Mouse (Mus musculus) heart, postnatal 10 days (tissue): Measurements from ENCODE around the gene Fbxo41. TPM values are rescaled to one million over a fixed set of nuclear protein-coding genes. Genes with fewer than 3 reads are reported as not detected.
"Not testable (repeated sequence)": the region's sequence is repeated elsewhere in the genome, so short reads cannot be mapped to it uniquely, and the experiment has no call there.

ENCODE experiments used
- DNase-seq, 2 experiments: peaks; one replicate each; pipeline ENCODE4 v3.0.0; 2021
- intact Hi-C: fragments of 180-260 bp; cut with DNase I; formaldehyde crosslinking; loops from one replicate; pipeline ENCODE4 v1.15.1; 2025
- total RNA-seq, 2 experiments: library from RNA; stranded (reverse); gene quantifications; 2 replicates each; pipeline ENCODE4 v1.2.3; 2021

Fbxo41 gene
- total RNA-seq, 2 experiments from 2014 or later: not detected

DNA sequence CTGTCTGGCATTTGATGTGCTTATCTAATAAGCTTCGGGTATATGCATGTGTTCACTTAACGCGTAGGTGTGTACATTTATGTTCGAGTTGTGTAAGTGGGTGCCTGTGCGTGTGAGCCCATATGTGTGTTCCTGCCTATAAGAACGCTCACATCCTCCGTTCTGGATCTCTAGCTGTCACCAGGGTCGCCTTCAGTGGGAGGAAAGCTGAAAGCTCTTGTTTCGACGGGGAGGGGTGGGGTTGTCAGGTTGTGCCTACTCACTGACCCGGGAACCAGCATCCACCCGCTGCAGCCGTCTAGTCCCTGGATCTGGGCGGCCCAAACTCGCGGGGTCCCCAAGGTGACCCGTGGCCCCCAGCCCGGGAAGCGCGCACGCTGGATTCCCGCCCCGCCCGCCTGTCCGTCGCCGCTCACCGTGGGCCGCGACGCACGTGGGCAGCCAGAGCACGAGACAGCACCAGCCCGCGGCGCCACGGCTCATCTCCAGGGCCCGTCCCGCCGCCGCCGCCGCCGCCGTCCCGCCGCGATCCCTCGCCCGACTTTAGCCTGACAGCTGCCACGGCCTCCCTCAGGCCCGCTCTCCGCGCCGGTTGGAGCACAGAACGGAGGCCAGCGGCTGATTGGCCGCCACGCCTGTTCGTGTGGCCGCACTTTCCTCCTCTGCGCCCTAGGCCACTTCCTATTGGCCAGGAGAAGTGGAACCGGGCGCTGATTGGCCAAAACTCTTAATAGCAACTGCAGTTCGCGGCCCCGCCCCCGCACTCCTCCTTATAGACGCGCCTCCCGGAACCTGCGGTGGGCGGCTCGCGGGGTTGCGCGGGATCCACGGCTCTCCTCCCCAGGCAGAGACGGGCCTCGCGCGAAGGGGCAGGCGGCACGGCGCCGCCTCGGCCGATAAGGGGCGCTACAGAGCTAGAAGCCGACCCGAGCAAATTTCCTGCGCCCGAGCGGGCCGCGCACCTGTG, 51.8 kb downstream of the Fbxo41 start, which contains the start of gene Cct7:
Gene Cct7, plus strand, starts transcription at position 818 of the 967 bp plus-strand sequence.
- intact Hi-C loops: no loop called here

DNA sequence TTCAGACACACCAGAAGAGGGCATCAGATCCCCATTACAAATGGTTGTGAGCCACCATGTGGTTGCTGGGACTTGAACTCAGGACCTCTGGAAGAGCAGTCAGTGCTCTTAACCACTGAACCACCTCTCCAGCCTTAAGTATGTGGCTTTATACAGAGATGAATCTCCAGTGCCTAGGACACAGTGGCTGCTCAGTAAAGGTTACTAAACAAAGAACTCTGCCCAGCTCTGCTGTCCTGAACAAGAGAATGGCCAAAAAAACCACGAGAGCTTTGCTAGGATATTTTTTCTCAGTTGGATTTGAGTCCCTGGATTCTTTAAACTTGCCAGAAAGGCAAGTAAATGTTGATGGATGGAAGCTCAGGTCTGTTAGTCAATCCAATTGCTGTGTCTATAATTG, 52.7 kb downstream of the Fbxo41 start:
- DNase-seq, intact Hi-C loops: not testable (repeated sequence)

More for the DNA sequence above, 51.8 kb downstream of the Fbxo41 start, which contains the start of gene Cct7:
- peak; percentile 99 for DNase-seq

DNA sequence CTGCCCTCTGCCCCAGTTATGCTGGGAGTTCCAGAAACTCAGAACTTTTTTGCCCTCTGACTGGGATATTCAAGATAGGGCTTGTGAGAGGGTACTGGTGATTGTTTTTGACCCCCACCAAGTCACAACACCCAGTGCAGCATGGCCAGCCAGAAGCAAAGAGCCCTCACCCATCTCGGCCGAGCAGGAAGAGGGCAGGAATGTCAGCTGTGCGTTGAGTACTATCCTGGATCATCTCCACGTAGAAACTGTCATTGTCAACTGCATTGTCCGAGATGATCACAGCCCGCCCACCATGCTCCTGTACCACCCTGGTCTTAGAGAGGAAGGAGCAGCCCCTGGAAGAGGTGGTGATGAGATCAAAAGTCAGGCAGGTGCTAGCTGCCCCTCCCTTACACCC, 55.4 kb downstream of the Fbxo41 start:
- intact Hi-C loops: no loop called here

DNA sequence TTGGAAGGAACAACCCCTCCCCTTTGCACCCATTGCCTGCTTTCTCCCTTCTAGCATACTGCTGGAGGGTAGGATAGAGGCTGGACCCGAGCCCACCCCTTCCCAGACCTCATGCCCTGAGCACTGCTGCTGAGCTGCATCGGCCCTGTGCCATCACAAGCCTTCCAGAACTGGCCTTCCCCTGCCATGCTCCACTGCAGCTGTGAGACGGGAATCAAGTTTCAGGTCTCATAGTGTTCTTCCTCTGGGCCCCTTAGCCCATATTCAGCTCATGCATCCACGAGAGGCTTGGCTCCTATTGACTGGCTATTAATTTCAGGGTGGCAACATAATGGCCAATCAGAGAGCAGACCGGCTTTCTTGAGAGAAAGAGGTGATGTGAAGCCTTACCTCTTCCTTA, 57.5 kb downstream of the Fbxo41 start:
- no peak for DNase-seq
- intact Hi-C loops: no loop called here

More for the DNA sequence above, 55.4 kb downstream of the Fbxo41 start:
- DNase-seq: no peak

DNA sequence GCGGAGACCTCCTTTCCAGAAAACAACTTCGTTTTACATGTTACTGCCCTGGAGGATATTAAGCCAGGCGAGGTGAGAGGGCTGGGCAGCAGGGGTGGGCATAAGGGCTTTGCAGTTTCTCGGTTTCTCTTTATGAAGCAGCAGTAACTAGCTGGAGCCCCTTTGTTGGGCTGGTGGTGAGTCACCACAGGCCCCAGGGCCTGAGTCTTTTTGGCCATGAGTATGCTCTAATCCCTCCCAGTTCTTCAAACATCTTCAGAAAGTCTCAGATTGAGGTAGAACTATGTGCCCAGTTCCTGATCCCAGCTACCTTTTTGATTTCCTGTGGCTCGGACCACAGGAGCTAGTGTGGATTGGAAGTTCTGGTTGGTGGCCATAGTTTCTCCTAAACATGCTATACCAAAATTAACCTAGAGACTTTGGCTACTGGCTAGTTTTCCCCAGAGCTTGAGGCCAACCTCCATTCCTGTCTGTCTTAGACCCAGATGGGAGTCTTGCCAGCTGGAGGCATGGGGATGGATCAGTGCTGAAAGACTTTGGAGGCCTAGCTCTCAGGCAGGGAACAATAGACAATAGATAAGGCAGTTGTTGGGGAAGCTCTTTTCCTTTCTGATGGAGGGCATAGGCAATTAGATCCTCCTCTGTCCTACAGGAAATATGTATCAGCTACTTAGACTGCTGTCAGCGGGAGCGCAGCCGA, 58.4 kb downstream of the Fbxo41 start:
- intact Hi-C loops: no loop called here
- DNase-seq: no peak

DNA sequence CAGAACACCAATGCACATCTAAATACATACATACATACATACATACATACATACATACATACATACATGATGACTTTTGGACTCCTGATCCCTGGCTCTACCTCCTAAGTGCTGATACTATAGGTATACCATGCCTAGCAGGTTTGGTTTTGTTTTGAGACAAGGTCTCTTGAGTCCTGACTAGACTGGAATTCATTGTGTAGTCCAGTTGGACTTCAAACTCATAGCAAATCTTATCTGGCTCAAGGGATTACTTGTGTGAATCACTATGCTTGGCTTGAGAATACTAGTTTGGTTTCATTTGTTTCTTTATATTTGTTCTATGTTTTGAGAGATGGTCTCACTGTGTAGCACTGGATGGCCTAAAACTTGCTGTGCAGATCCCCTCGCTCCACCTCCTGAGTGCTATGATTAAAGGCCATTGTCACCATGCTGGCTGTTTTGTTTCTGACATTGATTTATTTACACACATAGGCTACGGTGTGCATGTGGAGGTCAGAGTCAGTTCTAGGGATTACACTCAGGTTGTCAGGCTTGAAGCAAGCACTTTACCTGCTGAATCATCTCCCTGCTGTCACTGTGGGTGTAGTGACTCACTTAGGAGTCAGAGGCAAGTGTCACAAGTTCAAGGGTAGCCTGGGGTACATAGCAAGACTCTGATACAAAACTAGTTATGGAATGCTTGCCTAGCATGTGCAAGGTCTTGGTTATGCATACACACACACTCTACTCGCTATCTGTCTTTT, 59.1 kb downstream of the Fbxo41 start:
- intact Hi-C loops: no loop called here
- no peak for DNase-seq

DNA sequence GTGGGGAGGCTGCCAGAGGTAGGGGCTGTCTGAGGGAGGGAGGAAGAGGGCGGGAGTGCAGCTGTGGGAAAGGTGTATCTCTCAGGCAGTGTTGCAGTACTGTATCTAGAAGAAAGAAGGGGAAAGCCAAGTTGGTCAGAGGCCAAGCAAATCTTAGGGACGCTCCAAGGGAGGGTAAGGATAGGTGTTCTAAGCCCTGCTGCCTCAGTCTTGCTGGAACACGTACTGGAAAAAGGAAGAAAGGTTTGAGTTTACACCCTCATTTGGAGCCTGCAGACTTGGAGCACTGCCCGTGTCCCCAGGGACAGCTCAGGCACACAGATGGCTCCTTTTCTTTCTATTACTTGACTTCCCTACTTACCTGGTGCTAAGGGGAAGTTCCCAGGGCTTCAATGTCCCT, 61.7 kb downstream of the Fbxo41 start:
- DNase-seq: no peak
- intact Hi-C loops: no loop called here

DNA sequence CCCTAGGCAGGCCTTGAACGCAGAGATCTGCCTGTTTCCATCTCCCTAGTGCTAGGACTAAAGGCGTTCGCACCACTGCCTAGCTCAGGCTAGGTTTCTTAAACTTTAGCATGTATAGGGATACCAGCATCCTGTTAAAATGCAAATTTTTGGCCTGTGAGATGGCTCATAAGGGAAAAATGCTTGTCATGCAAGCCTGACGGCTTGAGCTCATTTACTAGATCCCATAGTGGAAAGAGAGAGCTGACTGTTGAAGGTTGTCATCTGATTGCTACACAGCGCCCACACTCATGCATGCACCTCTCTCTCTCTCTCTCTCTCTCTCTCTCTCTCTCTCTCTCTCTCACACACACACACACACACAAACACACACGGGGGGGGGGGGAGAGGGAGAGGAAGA, 66.2 kb downstream of the Fbxo41 start:
- no peak for DNase-seq
- intact Hi-C loops: no loop called here

DNA sequence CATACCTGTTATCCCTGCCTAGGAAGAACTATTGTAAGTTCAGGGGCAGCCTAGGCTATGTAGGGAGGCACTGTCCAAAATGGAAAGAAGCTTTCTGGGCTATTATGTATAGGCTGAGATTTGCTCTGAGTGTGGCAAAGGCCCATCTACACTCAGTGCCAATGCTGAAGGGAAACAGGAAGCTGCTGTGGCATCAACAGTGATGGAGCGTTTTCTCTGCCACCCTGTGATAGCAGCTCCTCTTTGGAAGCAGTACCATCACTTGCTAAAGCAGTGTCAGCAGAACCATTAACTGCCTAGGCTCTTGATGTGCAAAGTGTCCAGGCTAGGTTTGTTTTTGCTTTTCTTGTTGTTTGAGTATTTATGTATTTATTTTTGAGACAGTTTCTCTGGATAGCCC, 66.6 kb downstream of the Fbxo41 start:
- DNase-seq: no peak
- intact Hi-C loops: no loop called here

DNA sequence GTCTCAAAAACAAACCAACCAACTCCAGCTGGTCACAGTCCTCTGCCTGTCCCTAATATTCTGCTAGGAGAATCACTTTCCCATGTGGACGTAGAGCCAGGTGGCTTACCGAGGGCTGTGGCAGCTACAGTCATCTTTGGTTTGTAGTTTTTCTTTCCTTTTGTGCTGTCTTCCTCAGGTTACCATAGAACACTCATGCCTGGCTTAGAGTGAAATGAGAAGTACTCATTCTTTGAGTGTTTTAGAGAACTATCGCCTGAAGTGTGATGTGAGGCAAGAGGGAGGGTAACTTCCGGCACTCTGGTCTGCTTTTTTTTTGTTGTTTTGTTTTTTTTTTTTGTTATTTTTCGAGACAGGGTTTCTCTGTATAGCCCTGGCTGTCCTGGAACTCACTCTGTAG, 68.9 kb downstream of the Fbxo41 start:
- intact Hi-C loops: no loop called here
- DNase-seq: no peak

DNA sequence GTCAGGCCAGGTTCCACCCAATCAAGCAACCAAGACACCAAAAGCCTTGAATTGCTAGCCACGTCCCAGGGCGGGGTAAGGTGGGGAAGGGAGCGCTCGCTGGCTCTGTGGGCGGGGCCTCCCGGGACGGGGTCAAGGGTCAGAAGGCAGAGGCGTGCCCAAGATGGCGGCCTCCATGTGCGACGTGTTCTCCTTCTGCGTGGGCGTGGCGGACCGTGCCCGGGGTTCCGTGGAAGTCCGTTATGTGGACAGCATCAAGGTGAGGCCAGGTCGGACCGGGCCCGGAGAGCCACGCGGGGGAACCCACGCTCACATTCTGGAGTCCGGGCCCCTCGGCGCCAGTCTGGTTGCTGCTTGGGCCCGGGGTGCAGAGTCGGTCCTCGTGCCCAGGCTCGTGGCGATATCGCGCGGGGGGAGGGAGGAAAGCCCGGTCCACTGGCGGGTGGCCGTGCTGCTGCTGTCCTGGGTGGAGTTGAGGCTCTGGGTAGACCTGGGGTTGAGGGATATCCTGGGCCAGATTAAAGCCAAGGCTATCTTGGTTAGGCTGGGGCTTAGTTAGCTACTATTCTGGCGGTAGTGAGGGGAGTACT, 70.9 kb downstream of the Fbxo41 start, which contains the start of gene Smyd5:
Gene Smyd5, plus strand, starts transcription at position 148 of the 590 bp plus-strand sequence.
- intact Hi-C loops: no loop called here
- DNase-seq: peak; percentile 82 to 88

DNA sequence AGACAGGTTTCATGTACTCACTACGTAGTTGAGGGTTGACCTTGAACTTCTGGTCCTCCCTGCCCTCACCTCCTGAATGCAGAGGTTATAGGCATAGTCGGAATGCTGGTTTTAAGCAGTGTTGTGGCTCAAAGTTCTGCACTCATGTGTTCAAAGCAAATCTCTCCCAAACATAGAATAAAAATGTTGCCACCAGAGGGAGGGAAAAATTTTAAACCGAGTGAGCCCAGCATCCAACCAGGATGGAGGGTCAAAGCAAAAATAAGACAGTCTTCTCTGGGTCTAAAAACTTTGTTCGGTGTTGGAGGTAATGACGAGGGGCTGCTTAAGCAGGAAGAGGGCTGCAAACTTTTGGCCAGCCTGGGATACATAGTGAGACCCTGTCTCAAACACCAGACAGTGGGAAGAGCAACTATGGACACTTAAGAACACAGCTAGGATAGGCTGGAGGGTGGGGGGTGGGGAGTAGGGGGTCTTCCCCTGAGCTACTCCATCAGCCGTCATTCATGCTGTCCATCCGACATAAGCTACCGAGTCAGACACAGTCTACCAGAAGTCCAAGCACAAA, 71.4 kb downstream of the Fbxo41 start:
- intact Hi-C loops: no loop called here

DNA sequence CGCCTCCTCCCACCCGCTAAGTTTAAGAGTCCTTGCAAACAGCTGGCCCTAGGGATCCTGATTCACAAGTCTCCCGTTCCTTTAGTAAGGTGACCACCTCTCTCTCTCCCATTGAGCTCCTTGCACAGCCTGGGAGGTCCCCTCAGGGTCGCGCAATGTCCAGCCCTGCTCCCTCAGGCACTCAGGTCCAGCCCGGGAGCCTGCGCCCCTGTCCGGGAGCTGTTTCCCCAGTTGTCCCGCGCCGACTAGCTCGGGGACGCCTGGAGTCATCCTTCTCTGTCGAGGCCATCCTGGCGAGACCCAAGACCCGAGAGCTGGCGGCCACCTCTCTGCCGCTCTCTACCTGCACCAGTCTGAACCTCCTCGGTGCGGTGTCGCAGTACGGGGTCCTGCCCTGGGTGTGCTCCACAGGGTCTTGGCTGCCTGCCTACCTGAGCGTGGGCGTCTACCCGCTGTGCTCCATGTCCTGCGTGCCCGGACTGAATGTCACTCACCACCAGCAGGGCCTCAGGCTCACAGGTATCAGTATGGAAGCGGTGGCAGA, 78.9 kb downstream of the Fbxo41 start, which contains the start of gene Noto:
Gene Noto, plus strand, starts transcription at position 51 of the 544 bp plus-strand sequence.
- DNase-seq: no peak
- intact Hi-C loops: no loop called here

More for the DNA sequence above, 71.4 kb downstream of the Fbxo41 start:
- DNase-seq: no peak

Other genes starting within 250 kb of the Fbxo41 start
- gene Sfxn5, start 169.6 kb downstream of the Fbxo41 start, total RNA-seq: 1 to 10 TPM; 3.1 to 6.0 TPM
- gene Rab11fip5, start 128.4 kb downstream of the Fbxo41 start, total RNA-seq: 10 to 100 TPM; 65.4 to 73.1 TPM
- gene Noto, start 79.1 kb downstream of the Fbxo41 start, total RNA-seq: not detected
- 10 to 100 TPM; 11.1 to 12.5 TPM for gene Smyd5, start 71.0 kb downstream of the Fbxo41 start, total RNA-seq
- 100 to 1,000 TPM; 160 to 172 TPM for gene Cct7, start 51.5 kb downstream of the Fbxo41 start, total RNA-seq
- gene Pradc1, start 51.0 kb downstream of the Fbxo41 start, total RNA-seq: 10 to 100 TPM; 17.9 to 19.4 TPM
- not detected for gene Egr4, start 10.6 kb upstream of the Fbxo41 start, total RNA-seq
- 1 to 10 TPM; 2.8 to 4.1 TPM for gene Alms1, start 84.5 kb upstream of the Fbxo41 start, total RNA-seq
- under 1 TPM in 1 of 2 experiments, not detected in 1; 0.22 TPM for gene Nat8f7, start 210.2 kb upstream of the Fbxo41 start, total RNA-seq